Mouse (Mus musculus): ENCODE data around the gene Clcn1.
A peak's percentile ranks its signal among the peaks of the same experiment; 100 is the strongest.

Gene Clcn1

GRCm38 (mm10) chr6:42286448-42286847 is at the start of gene Clcn1:
Gene Clcn1 (plus strand): TSS chr6:42286685.
- DNase-seq (ENCODE audit: low spot score), result no peak

GRCm38 (mm10) chr6:42237276-42237805 is 49.1 kb upstream of the Clcn1 start:
- no peak for DNase-seq (ENCODE audit: low spot score)

- no peak for DNase-seq (ENCODE audit: low spot score)
These were observed 45.0 kb upstream of the Clcn1 start for GRCm38 (mm10) chr6:42241311-42242045.

GRCm38 (mm10) chr6:42245711-42246353 is 40.7 kb upstream of the Clcn1 start, which contains the start of gene Gstk1:
Gene Gstk1 (plus strand): TSS chr6:42245935.
- DNase-seq (ENCODE audit: low spot score), result peak; percentile 69

- no peak for DNase-seq (ENCODE audit: low spot score)
These were observed 39.3 kb upstream of the Clcn1 start for GRCm38 (mm10) chr6:42247173-42247572.

- no peak for DNase-seq (ENCODE audit: low spot score)
These were observed 38.5 kb upstream of the Clcn1 start for GRCm38 (mm10) chr6:42247981-42248380.

- no peak for DNase-seq (ENCODE audit: low spot score)
These were observed 34.7 kb upstream of the Clcn1 start for GRCm38 (mm10) chr6:42251791-42252190.

GRCm38 (mm10) chr6:42253103-42253502 is 33.4 kb upstream of the Clcn1 start:
- DNase-seq (ENCODE audit: low spot score), result no peak

GRCm38 (mm10) chr6:42257303-42257863 is 29.1 kb upstream of the Clcn1 start:
- peak; percentile 39 for DNase-seq (ENCODE audit: low spot score)

- no peak for DNase-seq (ENCODE audit: low spot score)
These were observed 26.1 kb upstream of the Clcn1 start for GRCm38 (mm10) chr6:42260430-42260829.

GRCm38 (mm10) chr6:42261524-42262170 is 24.8 kb upstream of the Clcn1 start, which contains the start of gene Tmem139:
Gene Tmem139 (plus strand): TSS chr6:42261970.
- DNase-seq (ENCODE audit: low spot score), result no peak

- DNase-seq (ENCODE audit: low spot score), result peak; percentile 99
These were observed 21.7 kb upstream of the Clcn1 start, which contains the start of gene Casp2 for GRCm38 (mm10) chr6:42264626-42265312. Gene Casp2 (plus strand): TSS chr6:42264985.

GRCm38 (mm10) chr6:42265391-42266330 is 20.8 kb upstream of the Clcn1 start:
- DNase-seq (ENCODE audit: low spot score), result no peak

- no peak for DNase-seq (ENCODE audit: low spot score)
These were observed 15.7 kb upstream of the Clcn1 start for GRCm38 (mm10) chr6:42270817-42271216.

- no peak for DNase-seq (ENCODE audit: low spot score)
These were observed 10.3 kb upstream of the Clcn1 start for GRCm38 (mm10) chr6:42276151-42276550.

- DNase-seq (ENCODE audit: low spot score), result no peak
These were observed 3.5 kb upstream of the Clcn1 start for GRCm38 (mm10) chr6:42282865-42283528.

GRCm38 (mm10) chr6:42287562-42287961 is 1.1 kb downstream of the Clcn1 start:
- DNase-seq (ENCODE audit: low spot score), result no peak

- DNase-seq (ENCODE audit: low spot score), result no peak
These were observed 6.8 kb downstream of the Clcn1 start for GRCm38 (mm10) chr6:42293327-42293726.

- DNase-seq (ENCODE audit: low spot score), result no peak
These were observed 9.1 kb downstream of the Clcn1 start for GRCm38 (mm10) chr6:42295549-42296094.

GRCm38 (mm10) chr6:42299362-42299761 is 12.9 kb downstream of the Clcn1 start:
- DNase-seq (ENCODE audit: low spot score), result no peak

All from urinary bladder, postnatal 25 days (tissue).